Mouse (Mus musculus) inflammation-experienced regulatory T-cells, adult 6 months (primary cell): ENCODE results near the gene Ceacam16. TPM values are rescaled to one million over a fixed set of nuclear protein-coding genes. Genes with fewer than 3 reads are reported as not detected.

Source experiments
- ATAC-seq: one replicate; pipeline ENCODE4 v1.8.0; 2017
- polyA plus RNA-seq, 3 experiments: library from polyadenylated mRNA; unstranded; fragments of 100-300 nt; shearing (Covaris generic); gene quantifications; one replicate each; pipeline ENCODE4 v1.2.1; 2017

Gene Ceacam16
- polyA plus RNA-seq, 3 experiments from 2014 or later = 0.55 to 0.59 TPM; not detected in 1

- peak; percentile 44 for ATAC-seq
These were observed 45.5 kb downstream of the Ceacam16 start for GRCm38 (mm10) chr7:19815296-19816223.

- ATAC-seq = no peak
These were observed 47.4 kb downstream of the Ceacam16 start for GRCm38 (mm10) chr7:19813579-19814122.

- no peak for ATAC-seq
These were observed 47.9 kb downstream of the Ceacam16 start for GRCm38 (mm10) chr7:19813161-19813560.

- no peak for ATAC-seq
These were observed 50.0 kb downstream of the Ceacam16 start for GRCm38 (mm10) chr7:19811114-19811513.

GRCm38 (mm10) chr7:19809369-19809768 lies 51.7 kb downstream of the Ceacam16 start:
- no peak for ATAC-seq

- no peak for ATAC-seq
These were observed 54.6 kb downstream of the Ceacam16 start for GRCm38 (mm10) chr7:19806356-19806969.

GRCm38 (mm10) chr7:19802995-19803394 lies 58.1 kb downstream of the Ceacam16 start:
- peak; percentile 79 for ATAC-seq

Other genes starting within 250 kb of the Ceacam16 start
- gene Relb, start 231.9 kb downstream of the Ceacam16 start, polyA plus RNA-seq = 10 to 100 TPM; 11.2 to 18.9 (median 17.4) TPM
- gene Clptm1, start 196.3 kb downstream of the Ceacam16 start, polyA plus RNA-seq = 10 to 100 TPM; 21.4 to 44.1 (median 27.2) TPM
- not detected for gene Apoc2, start 183.4 kb downstream of the Ceacam16 start, polyA plus RNA-seq
- not detected for gene Gm44805, start 179.9 kb downstream of the Ceacam16 start, polyA plus RNA-seq
- 1 to 10 TPM in 2 of 3 experiments, not detected in 1; 1.0 to 1.4 TPM for gene Apoc4, start 179.8 kb downstream of the Ceacam16 start, polyA plus RNA-seq
- gene Apoc1, start 168.6 kb downstream of the Ceacam16 start, polyA plus RNA-seq = 1 to 10 TPM in 1 of 3 experiments, not detected in 2; 1.2 TPM
- gene Apoe, start 162.1 kb downstream of the Ceacam16 start, polyA plus RNA-seq = 10 to 100 TPM in 2 of 3 experiments, 1 to 10 TPM in 1; 8.7 to 11.9 (median 10.6) TPM
- gene Tomm40, start 145.9 kb downstream of the Ceacam16 start, polyA plus RNA-seq = 10 to 100 TPM in 1 of 3 experiments, 1 to 10 TPM in 2; 7.3 to 10.5 (median 8.0) TPM
- 1 to 10 TPM in 1 of 3 experiments, under 1 TPM in 1, not detected in 1; 0.13 to 1.0 TPM for gene Nectin2, start 110.8 kb downstream of the Ceacam16 start, polyA plus RNA-seq
- 1 to 10 TPM; 1.1 to 2.3 (median 1.2) TPM for gene Bcam, start 90.3 kb downstream of the Ceacam16 start, polyA plus RNA-seq
- under 1 TPM in 1 of 3 experiments, not detected in 2; 0.68 TPM for gene Cblc, start 64.5 kb downstream of the Ceacam16 start, polyA plus RNA-seq
- 10 to 100 TPM; 13.6 to 19.9 (median 18.5) TPM for gene Bcl3, start 38.5 kb downstream of the Ceacam16 start, polyA plus RNA-seq
- gene Gm19345, start 9.3 kb downstream of the Ceacam16 start, polyA plus RNA-seq = not detected
- not detected for gene Ceacam19, start 26.7 kb upstream of the Ceacam16 start, polyA plus RNA-seq
- 10 to 100 TPM; 14.2 to 23.8 (median 19.6) TPM for gene Pvr, start 59.9 kb upstream of the Ceacam16 start, polyA plus RNA-seq
- 1 to 10 TPM; 3.3 to 8.4 (median 5.5) TPM for gene Igsf23, start 89.5 kb upstream of the Ceacam16 start, polyA plus RNA-seq
- gene Ceacam20, start 104.1 kb upstream of the Ceacam16 start, polyA plus RNA-seq = 1 to 10 TPM in 1 of 3 experiments, not detected in 2; 1.1 TPM
- gene Nlrp9b, start 130.2 kb upstream of the Ceacam16 start, polyA plus RNA-seq = not detected
- gene Vmn1r91, start 238.4 kb upstream of the Ceacam16 start, polyA plus RNA-seq = not detected